Mouse (Mus musculus): Measurements from ENCODE around the gene Dis3l. TPM values are rescaled to one million over a fixed set of nuclear protein-coding genes. Genes with fewer than 3 reads are reported as not detected.
"Not testable (repeated sequence)": the region's sequence is repeated elsewhere in the genome, so short reads cannot be mapped to it uniquely, and the experiment has no call there.

The Dis3l gene
- total and polyA plus RNA-seq, 3 experiments = 21.7 to 47.8 (median 22.4) TPM

- DNase-seq = no peak
Observed at GRCm38 (mm10) chr9:64316986-64317385, 24.1 kb downstream of the Dis3l start.

- no peak for DNase-seq
Observed at GRCm38 (mm10) chr9:64314696-64315095, 26.4 kb downstream of the Dis3l start.

GRCm38 (mm10) chr9:64312128-64312527 lies 29.0 kb downstream of the Dis3l start:
- DNase-seq = no peak

- no peak for DNase-seq
Observed at GRCm38 (mm10) chr9:64310996-64311785, 29.9 kb downstream of the Dis3l start.

- no peak for DNase-seq
Observed at GRCm38 (mm10) chr9:64306476-64307312, 34.4 kb downstream of the Dis3l start.

- not testable (repeated sequence) for DNase-seq
Observed at GRCm38 (mm10) chr9:64303086-64303485, 38.0 kb downstream of the Dis3l start.

- DNase-seq = no peak
Observed at GRCm38 (mm10) chr9:64282404-64282987, 58.6 kb downstream of the Dis3l start.

- DNase-seq = no peak
Observed at GRCm38 (mm10) chr9:64281781-64282178, 59.3 kb downstream of the Dis3l start.

- peak; percentile 96 for DNase-seq
Observed at GRCm38 (mm10) chr9:64281105-64281780, 59.8 kb downstream of the Dis3l start, which contains the start of gene Tipin. Gene Tipin (plus strand): TSS chr9:64281581.

GRCm38 (mm10) chr9:64278665-64279310 lies 62.3 kb downstream of the Dis3l start:
- DNase-seq = no peak

GRCm38 (mm10) chr9:64277706-64278105 lies 63.4 kb downstream of the Dis3l start:
- peak; percentile 59 for DNase-seq

GRCm38 (mm10) chr9:64274919-64275318 lies 66.2 kb downstream of the Dis3l start:
- DNase-seq = no peak

GRCm38 (mm10) chr9:64274291-64274690 lies 66.8 kb downstream of the Dis3l start:
- DNase-seq = no peak

- no peak for DNase-seq
Observed at GRCm38 (mm10) chr9:64273757-64274156, 67.3 kb downstream of the Dis3l start.

GRCm38 (mm10) chr9:64272611-64273010 lies 68.5 kb downstream of the Dis3l start:
- peak; percentile 24 for DNase-seq

GRCm38 (mm10) chr9:64271249-64271648 lies 69.8 kb downstream of the Dis3l start:
- DNase-seq = no peak

GRCm38 (mm10) chr9:64268836-64269235 lies 72.3 kb downstream of the Dis3l start:
- DNase-seq = not testable (repeated sequence)

GRCm38 (mm10) chr9:64268196-64268595 lies 72.9 kb downstream of the Dis3l start:
- no peak for DNase-seq

GRCm38 (mm10) chr9:64267231-64267630 lies 73.9 kb downstream of the Dis3l start:
- DNase-seq = no peak

- no peak for DNase-seq
Observed at GRCm38 (mm10) chr9:64264813-64265212, 76.3 kb downstream of the Dis3l start.

- no peak for DNase-seq
Observed at GRCm38 (mm10) chr9:64261023-64261422, 80.1 kb downstream of the Dis3l start.

Data from adrenal gland, adult 2 months (tissue).